Mouse (Mus musculus): ENCODE measurements around the gene Dph2.

GRCm38 (mm10) chr4:117850871-117851270, 41.0 kb downstream of the Dph2 start:
- TF ChIP-seq CTCF (IDR thresholded peaks at IDR 0.05; ENCODE audit: insufficient read depth, low read depth, low read length): no peak
- TF ChIP-seq POLR2A (IDR thresholded peaks at IDR 0.05; ENCODE audit: insufficient read depth, low read depth, low read length): no peak
